Mouse (Mus musculus) MEL (cell line): ENCODE measurements at regions not wholly inside any gene's neighbourhood (a gene's known extent, or its start where the extent isn't known, plus 50 kb on each side); places are given as distances from the start of the nearest gene placed in this dataset.

Experiments used
- DNase-seq: peaks from one replicate; pipeline ENCODE4 v3.0.0; 2011; ENCODE audit warnings: low read depth, low spot score
- H3K27ac ChIP-seq: 2 replicates; pipeline ENCODE4 v1.5.1; 2012; ENCODE audit warnings: low read depth, mild to moderate bottlenecking, control low read depth, low read length, moderate library complexity; ENCODE audit not compliant: control insufficient read depth
- H3K27me3 ChIP-seq, 2 experiments: fragments of 150-350 bp in 1 of 2; sonication (generic) in 1 of 2; 2 replicates each; pipeline ENCODE4 v1.6.1; 2012; ENCODE audit warnings: low read length in 2 of 2, mild to moderate bottlenecking in 2 of 2, improper control_type of control experiment in 1 of 2, moderate library complexity in 1 of 2; ENCODE audit not compliant: insufficient read depth in 2 of 2, control insufficient read depth in 1 of 2
- H3K36me3 ChIP-seq, 2 experiments: 2 replicates each; pipeline ENCODE4 v1.6.1; 2012 to 2014; ENCODE audit warnings: low read length in 2 of 2, improper control_type of control experiment in 1 of 2, inconsistent platforms in 1 of 2, mild to moderate bottlenecking in 1 of 2; ENCODE audit not compliant: insufficient read depth in 2 of 2, control insufficient read depth in 1 of 2
- H3K4me1 ChIP-seq, 2 experiments: fragments of 150-350 bp in 1 of 2; sonication (generic) in 1 of 2; 2 replicates each; pipeline ENCODE4 v1.6.1; 2012; ENCODE audit warnings: low read length in 2 of 2, improper control_type of control experiment in 1 of 2, mild to moderate bottlenecking in 1 of 2; ENCODE audit not compliant: insufficient read depth in 2 of 2, control insufficient read depth in 1 of 2
- H3K4me3 ChIP-seq, 2 experiments: fragments of 150-350 bp in 1 of 2; sonication (generic) in 1 of 2; 2 replicates each; pipeline ENCODE4 v1.5.1; 2012; ENCODE audit warnings: low read depth in 2 of 2, low read length in 2 of 2, mild to moderate bottlenecking in 2 of 2, moderate library complexity in 2 of 2, control low read depth in 1 of 2, improper control_type of control experiment in 1 of 2; ENCODE audit not compliant: control insufficient read depth in 1 of 2, insufficient read depth in 1 of 2
- H3K79me2 ChIP-seq: 2 replicates; pipeline ENCODE4 v1.6.1; 2012; ENCODE audit warnings: mild to moderate bottlenecking, low read length, moderate library complexity; ENCODE audit not compliant: control insufficient read depth, poor library complexity, insufficient read depth
- H3K9ac ChIP-seq: 2 replicates; pipeline ENCODE4 v1.6.1; 2012; ENCODE audit warnings: low read depth, mild to moderate bottlenecking, control low read depth, low read length, moderate library complexity; ENCODE audit not compliant: control insufficient read depth, poor library complexity, severe bottlenecking
- H3K9me3 ChIP-seq: fragments of 150-350 bp; sonication (generic); replicated peaks from 2 replicates; pipeline ENCODE4 v1.6.1; 2012; ENCODE audit warnings: mild to moderate bottlenecking, low read length, improper control_type of control experiment, moderate library complexity; ENCODE audit not compliant: insufficient read depth
- CTCF ChIP-seq, 3 experiments: IDR thresholded peaks in 2 of 3; conservative IDR thresholded peaks in 1 of 3; 2 replicates each; pipeline ENCODE4 v1.5.1; 2011 to 2012; ENCODE audit warnings: low read length in 3 of 3, low read depth in 2 of 3, mild to moderate bottlenecking in 2 of 3, improper control_type of control experiment in 1 of 3, inconsistent platforms in 1 of 3, mixed read lengths in 1 of 3, moderate library complexity in 1 of 3; ENCODE audit not compliant: control insufficient read depth in 1 of 3, insufficient read depth in 1 of 3, poor library complexity in 1 of 3, severe bottlenecking in 1 of 3
- E2F4 ChIP-seq: IDR thresholded peaks from 2 replicates; pipeline ENCODE4 v1.6.1; 2011; ENCODE audit warnings: low read depth, low read length, improper control_type of control experiment, borderline replicate concordance
- ELF1 ChIP-seq: IDR thresholded peaks from 2 replicates; pipeline ENCODE4 v1.6.1; 2014; ENCODE audit warnings: low read depth, mild to moderate bottlenecking, inconsistent platforms, low read length, improper control_type of control experiment, moderate library complexity
- EP300 ChIP-seq, 2 experiments: IDR thresholded peaks; 2 replicates each; pipeline ENCODE4 v1.6.1; 2011; ENCODE audit warnings: improper control_type of control experiment in 2 of 2, low read length in 2 of 2, low read depth in 1 of 2, mild to moderate bottlenecking in 1 of 2
- GABPA ChIP-seq: IDR thresholded peaks from 2 replicates; pipeline ENCODE4 v1.6.1; 2012; ENCODE audit warnings: low read depth, mild to moderate bottlenecking, inconsistent platforms, low read length, improper control_type of control experiment, moderate library complexity
- GATA1 ChIP-seq: IDR thresholded peaks from 2 replicates; pipeline ENCODE4 v1.6.1; 2011; ENCODE audit warnings: low read depth, low read length, improper control_type of control experiment
- HCFC1 ChIP-seq: IDR thresholded peaks from 2 replicates; pipeline ENCODE4 v1.6.1; 2012; ENCODE audit warnings: low read depth, mild to moderate bottlenecking, inconsistent platforms, low read length, improper control_type of control experiment, moderate library complexity
- JUND ChIP-seq: IDR thresholded peaks from 2 replicates; pipeline ENCODE4 v1.6.1; 2011; ENCODE audit warnings: low read depth, mild to moderate bottlenecking, improper control_type of control experiment, low read length
- KAT2A ChIP-seq: conservative IDR thresholded peaks from 2 replicates; pipeline ENCODE4 v1.6.1; 2012; ENCODE audit warnings: low read depth, low read length, improper control_type of control experiment, inconsistent platforms
- MAFK ChIP-seq: IDR thresholded peaks from 2 replicates; pipeline ENCODE4 v1.6.1; 2011; ENCODE audit warnings: low read depth, mild to moderate bottlenecking, low read length, improper control_type of control experiment, borderline replicate concordance
- MEF2A ChIP-seq: IDR thresholded peaks from 2 replicates; pipeline ENCODE4 v1.6.1; 2014; ENCODE audit warnings: low read depth, mild to moderate bottlenecking, inconsistent platforms, low read length, improper control_type of control experiment; ENCODE audit not compliant: poor library complexity, insufficient replicate concordance, severe bottlenecking; ENCODE audit errors: extremely low read depth
- MYB ChIP-seq: IDR thresholded peaks from 2 replicates; pipeline ENCODE4 v1.6.1; 2011; ENCODE audit warnings: mild to moderate bottlenecking, low read depth, low read length, improper control_type of control experiment
- MYC ChIP-seq: IDR thresholded peaks from 2 replicates; pipeline ENCODE4 v1.6.1; 2011; ENCODE audit warnings: low read depth, mild to moderate bottlenecking, low read length, improper control_type of control experiment, moderate library complexity
- NRF1 ChIP-seq: IDR thresholded peaks from 2 replicates; pipeline ENCODE4 v1.6.1; 2014; ENCODE audit warnings: low read depth, mild to moderate bottlenecking, inconsistent platforms, low read length, improper control_type of control experiment, moderate library complexity; ENCODE audit not compliant: poor library complexity, insufficient read depth, severe bottlenecking
- POLR2A ChIP-seq, 2 experiments: IDR thresholded peaks; 2 replicates each; pipeline ENCODE4 v1.6.1; 2011 to 2012; ENCODE audit warnings: low read length in 2 of 2, mild to moderate bottlenecking in 2 of 2, control low read depth in 1 of 2, improper control_type of control experiment in 1 of 2, low read depth in 1 of 2, moderate library complexity in 1 of 2; ENCODE audit not compliant: control insufficient read depth in 1 of 2, insufficient read depth in 1 of 2, poor library complexity in 1 of 2
- RAD21 ChIP-seq: IDR thresholded peaks from 2 replicates; pipeline ENCODE4 v1.6.1; 2011; ENCODE audit warnings: mild to moderate bottlenecking, low read depth, low read length, improper control_type of control experiment
- SIN3A ChIP-seq: IDR thresholded peaks from 2 replicates; pipeline ENCODE4 v1.6.1; 2012; ENCODE audit warnings: low read length, improper control_type of control experiment, inconsistent platforms
- SMC3 ChIP-seq: IDR thresholded peaks from 2 replicates; pipeline ENCODE4 v1.6.1; 2011; ENCODE audit warnings: low read depth, low read length, improper control_type of control experiment
- TAL1 ChIP-seq: IDR thresholded peaks from 2 replicates; pipeline ENCODE4 v1.6.1; 2012; ENCODE audit warnings: mild to moderate bottlenecking, inconsistent platforms, low read length, moderate library complexity, mixed read lengths
- TBP ChIP-seq: IDR thresholded peaks from 2 replicates; pipeline ENCODE4 v1.8.0; 2011; ENCODE audit warnings: low read depth, low read length, improper control_type of control experiment
- TCF12 ChIP-seq: IDR thresholded peaks from 2 replicates; pipeline ENCODE4 v1.6.1; 2014; ENCODE audit warnings: low read depth, mild to moderate bottlenecking, inconsistent platforms, low read length, improper control_type of control experiment, moderate library complexity
- UBTF ChIP-seq: IDR thresholded peaks from 2 replicates; pipeline ENCODE4 v1.6.1; 2012; ENCODE audit warnings: low read depth, mild to moderate bottlenecking, inconsistent platforms, low read length, improper control_type of control experiment, moderate library complexity, borderline replicate concordance; ENCODE audit not compliant: insufficient read depth
- USF1 ChIP-seq: IDR thresholded peaks from 2 replicates; pipeline ENCODE4 v1.6.1; 2014; ENCODE audit warnings: low read depth, mild to moderate bottlenecking, inconsistent platforms, low read length, improper control_type of control experiment, moderate library complexity
- USF2 ChIP-seq, 2 experiments: IDR thresholded peaks; 2 replicates each; pipeline ENCODE4 v1.6.1; 2011 to 2012; ENCODE audit warnings: improper control_type of control experiment in 2 of 2, low read length in 2 of 2, borderline replicate concordance in 1 of 2, inconsistent platforms in 1 of 2, low read depth in 1 of 2, mild to moderate bottlenecking in 1 of 2; ENCODE audit not compliant: insufficient read depth in 1 of 2
- ZKSCAN1 ChIP-seq: IDR thresholded peaks from 2 replicates; pipeline ENCODE4 v1.6.1; 2012; ENCODE audit warnings: low read depth, mild to moderate bottlenecking, inconsistent platforms, low read length, improper control_type of control experiment, moderate library complexity
- ZNF384 ChIP-seq: IDR thresholded peaks from 2 replicates; pipeline ENCODE4 v1.6.1; 2012; ENCODE audit warnings: low read depth, mild to moderate bottlenecking, inconsistent platforms, low read length, improper control_type of control experiment

DNA sequence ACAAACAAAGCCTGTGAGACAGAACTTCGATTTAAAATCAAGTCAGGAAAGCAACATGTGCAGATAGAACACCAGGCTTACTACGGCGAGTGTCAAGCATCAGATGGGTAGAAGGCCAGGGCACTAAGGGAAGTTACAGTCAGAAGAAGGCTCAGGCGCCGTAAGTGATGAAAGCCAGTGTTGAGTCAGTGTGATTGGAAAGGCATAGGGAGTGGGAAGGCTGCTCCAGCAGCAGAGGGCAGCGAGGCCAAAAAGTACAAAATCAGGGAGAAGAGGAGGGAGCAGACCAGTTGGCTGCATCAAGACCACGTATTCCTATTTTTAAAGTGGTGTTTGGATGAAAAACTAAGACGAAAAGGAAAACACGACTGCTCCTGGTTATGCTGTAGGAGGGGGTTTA is 1529.7 kb upstream of the Gulo start:
- Histone ChIP-seq H3K4me1 (no peaks in the 10 kb centered on the region), H3K27me3 (no peaks in the 10 kb centered on the region), H3K4me3 (no peak overlapping the region), H3K9ac (no peak overlapping the region), H3K36me3 (no peaks in the 10 kb centered on the region), H3K27ac (no peak overlapping the region), H3K9me3 (no peaks in the 10 kb centered on the region), H3K79me2 (no peaks in the 10 kb centered on the region)
- no peak for TF ChIP-seq SIN3A
- no peak for TF ChIP-seq EP300 (IDR thresholded peaks at IDR 0.05; ENCODE audit: low read depth in 1 of 2, low read length in 2 of 2)
- TF ChIP-seq TBP = no peak
- no peak for TF ChIP-seq HCFC1
- TF ChIP-seq MAFK = no peak
- no peak for TF ChIP-seq E2F4
- no peak for TF ChIP-seq MYB
- TF ChIP-seq ELF1 = no peak
- TF ChIP-seq ZKSCAN1 = no peak
- TF ChIP-seq TAL1 = no peak
- no peak for TF ChIP-seq TCF12
- no peak for TF ChIP-seq MYC
- TF ChIP-seq RAD21 = no peak
- no peak for DNase-seq

DNA sequence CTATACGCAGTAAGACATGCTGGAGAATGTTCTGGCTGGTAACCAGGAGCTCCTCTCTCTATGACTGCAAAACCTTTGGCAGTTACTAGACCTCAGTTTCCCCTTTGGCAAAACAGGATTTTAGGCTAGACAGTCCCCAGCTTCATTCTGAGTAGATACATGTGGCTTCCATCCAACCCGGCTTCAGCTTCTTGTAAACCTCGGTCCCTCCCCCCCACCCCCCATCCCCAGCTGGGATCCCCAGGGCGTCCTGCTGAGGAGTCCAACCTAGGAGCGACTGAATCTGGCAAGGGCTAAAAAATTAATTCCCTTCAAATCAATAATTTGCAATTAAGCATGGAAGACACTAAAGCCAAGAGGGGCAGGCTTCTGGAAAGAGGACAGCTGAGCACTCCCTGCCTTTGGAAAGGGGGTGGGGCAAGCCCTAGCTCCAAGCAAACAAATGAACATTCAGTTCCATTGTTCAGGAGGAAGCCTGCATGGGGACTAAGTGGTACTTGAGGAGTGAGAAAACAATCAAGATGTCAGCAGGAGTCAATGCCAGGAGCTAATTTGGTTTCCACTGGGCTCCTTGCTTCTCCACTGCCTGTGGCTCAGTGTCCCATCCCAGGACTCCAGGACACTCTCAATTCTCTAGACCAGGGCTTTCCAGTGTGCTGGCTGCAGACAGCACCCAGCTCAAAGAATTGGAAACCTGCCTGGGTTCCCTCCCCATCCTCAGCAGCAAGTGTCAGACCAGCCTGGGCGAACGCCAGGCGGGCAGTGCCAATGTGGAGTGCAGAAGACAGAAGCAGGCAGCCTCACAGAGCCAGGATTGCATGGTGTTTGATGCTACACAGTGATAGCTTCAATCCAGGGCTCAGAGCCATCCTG is 1528.0 kb upstream of the Gulo start:
- no peaks in the 10 kb centered on the region for H3K36me3 ChIP-seq
- DNase-seq = no peak
- H3K4me3 ChIP-seq = no peak overlapping the region
- H3K79me2 ChIP-seq = no peaks in the 10 kb centered on the region
- no peak overlapping the region for H3K27ac ChIP-seq
- no peaks in the 10 kb centered on the region for H3K9me3 ChIP-seq
- no peaks in the 10 kb centered on the region for H3K4me1 ChIP-seq
- H3K27me3 ChIP-seq = no peaks in the 10 kb centered on the region
- H3K9ac ChIP-seq = no peak overlapping the region
- TF ChIP-seq USF1 (no peak), USF2 (IDR thresholded peaks at IDR 0.05; ENCODE audit: borderline replicate concordance in 1 of 2, insufficient read depth in 1 of 2, low read depth in 1 of 2, low read length in 2 of 2) (no peak), JUND (no peak), ZNF384 (no peak), MEF2A (no peak), E2F4 (no peak), KAT2A (no peak), TAL1 (no peak), TBP (no peak), MYC (no peak), SMC3 (no peak), GABPA (no peak), RAD21 (no peak), UBTF (no peak), NRF1 (no peak), CTCF (IDR thresholded peaks at IDR 0.05 in 2 of 3, conservative IDR thresholded peaks at IDR 0.05 in 1 of 3; ENCODE audit: control insufficient read depth in 1 of 3, insufficient read depth in 1 of 3, low read depth in 2 of 3, low read length in 3 of 3, poor library complexity in 1 of 3, severe bottlenecking in 1 of 3) (no peak), SIN3A (no peak), GATA1 (no peak), POLR2A (IDR thresholded peaks at IDR 0.05; ENCODE audit: control insufficient read depth in 1 of 2, insufficient read depth in 1 of 2, low read depth in 1 of 2, low read length in 2 of 2, poor library complexity in 1 of 2) (no peak)
